Mouse (Mus musculus) MEL (cell line): ENCODE data around the gene Tbc1d30. TPM values are rescaled to one million over a fixed set of nuclear protein-coding genes. Genes with fewer than 3 reads are reported as not detected.

Experiments used
- DNase-seq: peaks from one replicate; pipeline ENCODE4 v3.0.0; 2011; ENCODE audit warnings: low read depth, low spot score
- H3K27ac ChIP-seq: 2 replicates; pipeline ENCODE4 v1.5.1; 2012; ENCODE audit warnings: low read depth, mild to moderate bottlenecking, control low read depth, low read length, moderate library complexity; ENCODE audit not compliant: control insufficient read depth
- H3K27me3 ChIP-seq, 2 experiments: fragments of 150-350 bp in 1 of 2; sonication (generic) in 1 of 2; 2 replicates each; pipeline ENCODE4 v1.6.1; 2012; ENCODE audit warnings: low read length in 2 of 2, mild to moderate bottlenecking in 2 of 2, improper control_type of control experiment in 1 of 2, moderate library complexity in 1 of 2; ENCODE audit not compliant: insufficient read depth in 2 of 2, control insufficient read depth in 1 of 2
- H3K36me3 ChIP-seq, 2 experiments: 2 replicates each; pipeline ENCODE4 v1.6.1; 2012 to 2014; ENCODE audit warnings: low read length in 2 of 2, improper control_type of control experiment in 1 of 2, inconsistent platforms in 1 of 2, mild to moderate bottlenecking in 1 of 2; ENCODE audit not compliant: insufficient read depth in 2 of 2, control insufficient read depth in 1 of 2
- H3K4me1 ChIP-seq, 2 experiments: fragments of 150-350 bp in 1 of 2; sonication (generic) in 1 of 2; 2 replicates each; pipeline ENCODE4 v1.6.1; 2012; ENCODE audit warnings: low read length in 2 of 2, improper control_type of control experiment in 1 of 2, mild to moderate bottlenecking in 1 of 2; ENCODE audit not compliant: insufficient read depth in 2 of 2, control insufficient read depth in 1 of 2
- H3K4me3 ChIP-seq, 2 experiments: fragments of 150-350 bp in 1 of 2; sonication (generic) in 1 of 2; 2 replicates each; pipeline ENCODE4 v1.5.1; 2012; ENCODE audit warnings: low read depth in 2 of 2, low read length in 2 of 2, mild to moderate bottlenecking in 2 of 2, moderate library complexity in 2 of 2, control low read depth in 1 of 2, improper control_type of control experiment in 1 of 2; ENCODE audit not compliant: control insufficient read depth in 1 of 2, insufficient read depth in 1 of 2
- H3K79me2 ChIP-seq: 2 replicates; pipeline ENCODE4 v1.6.1; 2012; ENCODE audit warnings: mild to moderate bottlenecking, low read length, moderate library complexity; ENCODE audit not compliant: control insufficient read depth, poor library complexity, insufficient read depth
- H3K9ac ChIP-seq: 2 replicates; pipeline ENCODE4 v1.6.1; 2012; ENCODE audit warnings: low read depth, mild to moderate bottlenecking, control low read depth, low read length, moderate library complexity; ENCODE audit not compliant: control insufficient read depth, poor library complexity, severe bottlenecking
- H3K9me3 ChIP-seq: fragments of 150-350 bp; sonication (generic); replicated peaks from 2 replicates; pipeline ENCODE4 v1.6.1; 2012; ENCODE audit warnings: mild to moderate bottlenecking, low read length, improper control_type of control experiment, moderate library complexity; ENCODE audit not compliant: insufficient read depth
- BHLHE40 ChIP-seq: IDR thresholded peaks from 2 replicates; pipeline ENCODE4 v1.6.1; 2012; ENCODE audit warnings: low read depth, mild to moderate bottlenecking, inconsistent platforms, low read length, improper control_type of control experiment, borderline replicate concordance
- CHD1 ChIP-seq: IDR thresholded peaks from 2 replicates; pipeline ENCODE4 v1.6.1; 2012; ENCODE audit warnings: low read depth, mild to moderate bottlenecking, inconsistent platforms, low read length, improper control_type of control experiment
- CHD2 ChIP-seq: IDR thresholded peaks from 2 replicates; pipeline ENCODE4 v1.6.1; 2011; ENCODE audit warnings: low read length, improper control_type of control experiment
- CTCF ChIP-seq, 3 experiments: IDR thresholded peaks in 2 of 3; conservative IDR thresholded peaks in 1 of 3; 2 replicates each; pipeline ENCODE4 v1.5.1; 2011 to 2012; ENCODE audit warnings: low read length in 3 of 3, low read depth in 2 of 3, mild to moderate bottlenecking in 2 of 3, improper control_type of control experiment in 1 of 3, inconsistent platforms in 1 of 3, mixed read lengths in 1 of 3, moderate library complexity in 1 of 3; ENCODE audit not compliant: control insufficient read depth in 1 of 3, insufficient read depth in 1 of 3, poor library complexity in 1 of 3, severe bottlenecking in 1 of 3
- GABPA ChIP-seq: IDR thresholded peaks from 2 replicates; pipeline ENCODE4 v1.6.1; 2012; ENCODE audit warnings: low read depth, mild to moderate bottlenecking, inconsistent platforms, low read length, improper control_type of control experiment, moderate library complexity
- GATA1 ChIP-seq: IDR thresholded peaks from 2 replicates; pipeline ENCODE4 v1.6.1; 2011; ENCODE audit warnings: low read depth, low read length, improper control_type of control experiment
- HCFC1 ChIP-seq: IDR thresholded peaks from 2 replicates; pipeline ENCODE4 v1.6.1; 2012; ENCODE audit warnings: low read depth, mild to moderate bottlenecking, inconsistent platforms, low read length, improper control_type of control experiment, moderate library complexity
- JUND ChIP-seq: IDR thresholded peaks from 2 replicates; pipeline ENCODE4 v1.6.1; 2011; ENCODE audit warnings: low read depth, mild to moderate bottlenecking, improper control_type of control experiment, low read length
- MAFK ChIP-seq: IDR thresholded peaks from 2 replicates; pipeline ENCODE4 v1.6.1; 2011; ENCODE audit warnings: low read depth, mild to moderate bottlenecking, low read length, improper control_type of control experiment, borderline replicate concordance
- MAX ChIP-seq: IDR thresholded peaks from 2 replicates; pipeline ENCODE4 v1.6.1; 2011; ENCODE audit warnings: low read length, improper control_type of control experiment
- MEF2A ChIP-seq: IDR thresholded peaks from 2 replicates; pipeline ENCODE4 v1.6.1; 2014; ENCODE audit warnings: low read depth, mild to moderate bottlenecking, inconsistent platforms, low read length, improper control_type of control experiment; ENCODE audit not compliant: poor library complexity, insufficient replicate concordance, severe bottlenecking; ENCODE audit errors: extremely low read depth
- MYB ChIP-seq: IDR thresholded peaks from 2 replicates; pipeline ENCODE4 v1.6.1; 2011; ENCODE audit warnings: mild to moderate bottlenecking, low read depth, low read length, improper control_type of control experiment
- MYC ChIP-seq: IDR thresholded peaks from 2 replicates; pipeline ENCODE4 v1.6.1; 2011; ENCODE audit warnings: low read depth, mild to moderate bottlenecking, low read length, improper control_type of control experiment, moderate library complexity
- NELFE ChIP-seq: IDR thresholded peaks from 2 replicates; pipeline ENCODE4 v1.6.1; 2011; ENCODE audit warnings: low read depth, low read length, improper control_type of control experiment
- POLR2A ChIP-seq, 2 experiments: IDR thresholded peaks; 2 replicates each; pipeline ENCODE4 v1.6.1; 2011 to 2012; ENCODE audit warnings: low read length in 2 of 2, mild to moderate bottlenecking in 2 of 2, control low read depth in 1 of 2, improper control_type of control experiment in 1 of 2, low read depth in 1 of 2, moderate library complexity in 1 of 2; ENCODE audit not compliant: control insufficient read depth in 1 of 2, insufficient read depth in 1 of 2, poor library complexity in 1 of 2
- POLR2AphosphoS5 ChIP-seq: IDR thresholded peaks from 2 replicates; pipeline ENCODE4 v1.6.1; 2012; ENCODE audit warnings: low read depth, borderline replicate concordance, mild to moderate bottlenecking, inconsistent platforms, low read length, moderate library complexity, mixed read lengths
- RAD21 ChIP-seq: IDR thresholded peaks from 2 replicates; pipeline ENCODE4 v1.6.1; 2011; ENCODE audit warnings: mild to moderate bottlenecking, low read depth, low read length, improper control_type of control experiment
- RCOR1 ChIP-seq: IDR thresholded peaks from 2 replicates; pipeline ENCODE4 v1.6.1; 2012; ENCODE audit warnings: low read depth, mild to moderate bottlenecking, inconsistent platforms, low read length, improper control_type of control experiment
- SMC3 ChIP-seq: IDR thresholded peaks from 2 replicates; pipeline ENCODE4 v1.6.1; 2011; ENCODE audit warnings: low read depth, low read length, improper control_type of control experiment
- TAL1 ChIP-seq: IDR thresholded peaks from 2 replicates; pipeline ENCODE4 v1.6.1; 2012; ENCODE audit warnings: mild to moderate bottlenecking, inconsistent platforms, low read length, moderate library complexity, mixed read lengths
- TCF12 ChIP-seq: IDR thresholded peaks from 2 replicates; pipeline ENCODE4 v1.6.1; 2014; ENCODE audit warnings: low read depth, mild to moderate bottlenecking, inconsistent platforms, low read length, improper control_type of control experiment, moderate library complexity
- USF1 ChIP-seq: IDR thresholded peaks from 2 replicates; pipeline ENCODE4 v1.6.1; 2014; ENCODE audit warnings: low read depth, mild to moderate bottlenecking, inconsistent platforms, low read length, improper control_type of control experiment, moderate library complexity
- ZKSCAN1 ChIP-seq: IDR thresholded peaks from 2 replicates; pipeline ENCODE4 v1.6.1; 2012; ENCODE audit warnings: low read depth, mild to moderate bottlenecking, inconsistent platforms, low read length, improper control_type of control experiment, moderate library complexity
- ZMIZ1 ChIP-seq: IDR thresholded peaks from 2 replicates; pipeline ENCODE4 v1.6.1; 2012; ENCODE audit warnings: low read depth, mild to moderate bottlenecking, inconsistent platforms, low read length, improper control_type of control experiment, moderate library complexity
- polyA plus RNA-seq, 2 experiments: library from polyadenylated mRNA; stranded (reverse) in 1 of 2; unstranded in 1 of 2; fragments of >175 nt in 1 of 2; fragments of >200 nt in 1 of 2; gene quantifications; 2 replicates each; pipeline versions ENCODE4 v1.2.1 to v1.2.4; 2012; ENCODE audit warnings: low replicate concordance in 2 of 2, low read depth in 1 of 2; ENCODE audit not compliant: insufficient read length in 2 of 2, insufficient read depth in 1 of 2, missing spikeins in 1 of 2
- total RNA-seq: library from RNA; depleted of rRNA; stranded (reverse); fragments of 300-350 nt; gene quantifications from 2 replicates; pipeline ENCODE4 v1.2.3, GENCODE M21; 2012

The Tbc1d30 gene
- total and polyA plus RNA-seq, 3 experiments, result 0.35 to 2.1 TPM; not detected in 1

DNA sequence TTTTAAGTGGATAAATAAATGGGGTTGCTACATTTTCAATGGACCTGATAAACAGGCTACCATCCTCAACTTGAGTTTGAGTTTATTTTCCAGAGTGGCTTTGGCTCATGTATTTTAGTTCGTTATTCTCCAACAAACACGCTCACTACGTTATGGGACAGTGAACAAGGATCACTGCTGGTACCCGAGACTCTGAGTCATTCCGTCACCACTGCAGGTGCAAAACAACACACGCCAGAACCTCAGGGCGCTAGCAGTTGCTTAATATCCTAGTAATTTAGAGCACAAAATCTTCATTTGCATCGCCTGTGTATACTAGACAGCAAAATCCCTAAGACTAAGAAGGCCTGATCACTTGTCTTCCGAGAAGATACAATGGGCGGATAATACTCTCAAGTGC lies 112.0 kb downstream of the Tbc1d30 start:
- Histone ChIP-seq H3K4me1 (no peaks in the 10 kb centered on the region), H3K79me2 (no peaks in the 10 kb centered on the region), H3K27me3 (no peaks in the 10 kb centered on the region), H3K4me3 (no peak overlapping the region), H3K27ac (no peak overlapping the region), H3K36me3 (no peaks in the 10 kb centered on the region), H3K9ac (no peak overlapping the region), H3K9me3 (no peaks in the 10 kb centered on the region)
- DNase-seq, result no peak
- no peak for TF ChIP-seq MYB
- no peak for TF ChIP-seq ZKSCAN1
- no peak for TF ChIP-seq ZMIZ1
- no peak for TF ChIP-seq MYC
- TF ChIP-seq RCOR1, result no peak
- TF ChIP-seq POLR2A (IDR thresholded peaks at IDR 0.05; ENCODE audit: control insufficient read depth in 1 of 2, insufficient read depth in 1 of 2, low read depth in 1 of 2, low read length in 2 of 2, poor library complexity in 1 of 2), result no peak
- TF ChIP-seq HCFC1, result no peak
- no peak for TF ChIP-seq MAFK
- no peak for TF ChIP-seq NELFE
- no peak for TF ChIP-seq RAD21

DNA sequence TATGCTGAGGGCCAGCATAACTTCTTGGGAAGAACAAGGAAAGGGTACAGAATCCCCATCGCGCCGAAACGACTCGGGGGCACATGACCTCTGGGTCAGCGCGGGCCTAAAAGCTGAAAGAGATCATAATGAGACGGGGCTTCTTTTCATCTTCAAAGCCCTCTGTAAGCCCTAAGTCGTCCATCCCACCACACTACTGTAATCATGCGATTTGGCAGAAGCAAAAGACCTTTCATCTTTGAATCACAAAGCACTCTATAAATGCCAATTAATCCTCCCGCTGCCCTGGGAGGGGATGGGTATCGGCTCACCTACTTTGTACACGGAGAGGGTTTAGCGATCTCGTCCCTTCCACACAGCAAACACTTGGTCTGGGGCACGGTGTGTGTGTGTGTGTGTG lies 112.5 kb downstream of the Tbc1d30 start:
- Histone ChIP-seq H3K27ac (no peak overlapping the region), H3K9ac (no peak overlapping the region), H3K4me3 (no peak overlapping the region), H3K27me3 (no peaks in the 10 kb centered on the region), H3K79me2 (no peaks in the 10 kb centered on the region), H3K36me3 (no peaks in the 10 kb centered on the region), H3K4me1 (no peaks in the 10 kb centered on the region), H3K9me3 (no peaks in the 10 kb centered on the region)
- no peak for DNase-seq
- TF ChIP-seq TAL1, result no peak
- no peak for TF ChIP-seq NELFE
- TF ChIP-seq CHD2, result no peak
- no peak for TF ChIP-seq SMC3

DNA sequence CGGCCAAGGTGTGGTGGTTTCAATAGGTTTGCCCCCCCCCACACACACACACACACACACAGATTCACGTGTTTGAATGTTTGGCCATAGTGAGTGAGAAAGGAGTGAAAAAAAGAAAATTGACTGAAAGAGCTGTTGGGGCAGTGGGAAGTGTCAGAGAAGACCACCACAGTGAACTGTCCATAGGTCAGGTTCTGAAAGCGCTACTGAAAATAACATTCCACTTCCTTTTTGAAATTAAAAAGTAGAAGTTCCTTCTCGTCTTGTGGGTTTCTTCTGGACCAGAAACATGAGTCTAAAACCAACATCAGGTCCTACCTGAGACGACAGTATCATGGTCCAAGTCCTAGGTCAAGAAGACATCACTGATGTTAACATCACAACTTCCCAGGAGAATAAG lies 113.7 kb downstream of the Tbc1d30 start:
- Histone ChIP-seq H3K36me3 (no peaks in the 10 kb centered on the region), H3K4me1 (no peaks in the 10 kb centered on the region), H3K27me3 (no peaks in the 10 kb centered on the region), H3K9ac (no peak overlapping the region), H3K9me3 (no peaks in the 10 kb centered on the region), H3K79me2 (no peaks in the 10 kb centered on the region), H3K27ac (no peak overlapping the region), H3K4me3 (no peak overlapping the region)
- DNase-seq, result no peak
- no peak for TF ChIP-seq MAFK
- TF ChIP-seq TAL1, result no peak
- no peak for TF ChIP-seq GATA1
- TF ChIP-seq MEF2A, result no peak
- no peak for TF ChIP-seq HCFC1
- TF ChIP-seq GABPA, result no peak
- no peak for TF ChIP-seq BHLHE40
- no peak for TF ChIP-seq MAX
- TF ChIP-seq CHD1, result no peak
- no peak for TF ChIP-seq ZMIZ1
- TF ChIP-seq POLR2AphosphoS5, result no peak
- no peak for TF ChIP-seq USF1
- TF ChIP-seq JUND, result no peak
- TF ChIP-seq TCF12, result no peak
- TF ChIP-seq CTCF (IDR thresholded peaks at IDR 0.05 in 2 of 3, conservative IDR thresholded peaks at IDR 0.05 in 1 of 3; ENCODE audit: control insufficient read depth in 1 of 3, insufficient read depth in 1 of 3, low read depth in 2 of 3, low read length in 3 of 3, poor library complexity in 1 of 3, severe bottlenecking in 1 of 3), result no peak
